Mouse (Mus musculus): ENCODE measurements at regions not wholly inside any gene's neighbourhood (a gene's known extent, or its start where the extent isn't known, plus 50 kb on each side); places are given as distances from the start of the nearest gene placed in this dataset.

GRCm38 (mm10) chr3:34173416-34174097 is 92.4 kb upstream of the Dnajc19 start:
- Histone ChIP-seq H3K36me3 (ENCODE audit: control insufficient read depth, insufficient read depth, low read length) (no peaks in the 10 kb centered on the region), H3K27ac (ENCODE audit: insufficient read depth, low read depth, low read length) (no peak overlapping the region), H3K4me3 (ENCODE audit: insufficient read depth, low read depth, low read length) (no peak overlapping the region), H3K4me1 (ENCODE audit: control insufficient read depth, insufficient read depth, low read length) (no peaks in the 10 kb centered on the region), H3K27me3 (replicated peaks; ENCODE audit: control insufficient read depth, insufficient read depth, low read length) (no peaks in the 10 kb centered on the region)
- 86% methylated on average over 6 of the region's 6 CpGs for WGBS
- no peak for DNase-seq
- TF ChIP-seq CTCF (conservative IDR thresholded peaks at IDR 0.05; ENCODE audit: insufficient read depth, insufficient read length, low read depth, low read length), result no peak
- no peak for TF ChIP-seq POLR2A (IDR thresholded peaks at IDR 0.05; ENCODE audit: low read depth, low read length)

GRCm38 (mm10) chr3:34172899-34173298 is 91.8 kb upstream of the Dnajc19 start:
- no peak overlapping the region for H3K27ac ChIP-seq (ENCODE audit: insufficient read depth, low read depth, low read length)
- no peak overlapping the region for H3K4me3 ChIP-seq (ENCODE audit: insufficient read depth, low read depth, low read length)
- 75% methylated on average over 4 of the region's 4 CpGs for WGBS
- no peak for TF ChIP-seq POLR2A (IDR thresholded peaks at IDR 0.05; ENCODE audit: low read depth, low read length)
- TF ChIP-seq CTCF (conservative IDR thresholded peaks at IDR 0.05; ENCODE audit: insufficient read depth, insufficient read length, low read depth, low read length), result no peak
- no peaks in the 10 kb centered on the region for H3K36me3 ChIP-seq (ENCODE audit: control insufficient read depth, insufficient read depth, low read length)
- no peaks in the 10 kb centered on the region for H3K4me1 ChIP-seq (ENCODE audit: control insufficient read depth, insufficient read depth, low read length)
- H3K27me3 ChIP-seq (replicated peaks; ENCODE audit: control insufficient read depth, insufficient read depth, low read length), result no peaks in the 10 kb centered on the region
- no peak for DNase-seq

- 38% methylated on average over 6 of the region's 6 CpGs for WGBS
- no peak for DNase-seq
- no peak overlapping the region for H3K27ac ChIP-seq (ENCODE audit: insufficient read depth, low read depth, low read length)
- no peak for TF ChIP-seq CTCF (conservative IDR thresholded peaks at IDR 0.05; ENCODE audit: insufficient read depth, insufficient read length, low read depth, low read length)
- TF ChIP-seq POLR2A (IDR thresholded peaks at IDR 0.05; ENCODE audit: low read depth, low read length), result no peak
- H3K36me3 ChIP-seq (ENCODE audit: control insufficient read depth, insufficient read depth, low read length), result no peaks in the 10 kb centered on the region
- H3K4me1 ChIP-seq (ENCODE audit: control insufficient read depth, insufficient read depth, low read length), result no peaks in the 10 kb centered on the region
- no peaks in the 10 kb centered on the region for H3K27me3 ChIP-seq (replicated peaks; ENCODE audit: control insufficient read depth, insufficient read depth, low read length)
- H3K4me3 ChIP-seq (ENCODE audit: insufficient read depth, low read depth, low read length), result no peak overlapping the region
Measured at GRCm38 (mm10) chr3:34171893-34172292, 90.8 kb upstream of the Dnajc19 start.

- Histone ChIP-seq H3K36me3 (ENCODE audit: control insufficient read depth, insufficient read depth, low read length) (no peaks in the 10 kb centered on the region), H3K27me3 (replicated peaks; ENCODE audit: control insufficient read depth, insufficient read depth, low read length) (no peaks in the 10 kb centered on the region), H3K27ac (ENCODE audit: insufficient read depth, low read depth, low read length) (no peak overlapping the region), H3K4me3 (ENCODE audit: insufficient read depth, low read depth, low read length) (no peak overlapping the region), H3K4me1 (ENCODE audit: control insufficient read depth, insufficient read depth, low read length) (no peaks in the 10 kb centered on the region)
- WGBS, result 51% methylated on average over 1 of the region's 1 CpGs
- no peak for TF ChIP-seq POLR2A (IDR thresholded peaks at IDR 0.05; ENCODE audit: low read depth, low read length)
- no peak for TF ChIP-seq CTCF (conservative IDR thresholded peaks at IDR 0.05; ENCODE audit: insufficient read depth, insufficient read length, low read depth, low read length)
- DNase-seq, result no peak
Measured at GRCm38 (mm10) chr3:34168087-34168486, 87.0 kb upstream of the Dnajc19 start.

- no peak for TF ChIP-seq POLR2A (IDR thresholded peaks at IDR 0.05; ENCODE audit: low read depth, low read length)
- TF ChIP-seq CTCF (conservative IDR thresholded peaks at IDR 0.05; ENCODE audit: insufficient read depth, insufficient read length, low read depth, low read length), result 0 out of 2 replicates have a peak, but pooled peaks have one; percentile 5
- 56% methylated on average over 2 of the region's 2 CpGs for WGBS
- Histone ChIP-seq H3K4me3 (ENCODE audit: insufficient read depth, low read depth, low read length) (no peak overlapping the region), H3K27ac (ENCODE audit: insufficient read depth, low read depth, low read length) (no peak overlapping the region), H3K4me1 (ENCODE audit: control insufficient read depth, insufficient read depth, low read length) (no peaks in the 10 kb centered on the region), H3K36me3 (ENCODE audit: control insufficient read depth, insufficient read depth, low read length) (no peaks in the 10 kb centered on the region), H3K27me3 (replicated peaks; ENCODE audit: control insufficient read depth, insufficient read depth, low read length) (no peaks in the 10 kb centered on the region)
- DNase-seq, result peak; percentile 35
Measured at GRCm38 (mm10) chr3:34150036-34150435, 68.9 kb upstream of the Dnajc19 start.

- Histone ChIP-seq H3K27me3 (replicated peaks; ENCODE audit: control insufficient read depth, insufficient read depth, low read length) (no peaks in the 10 kb centered on the region), H3K4me1 (ENCODE audit: control insufficient read depth, insufficient read depth, low read length) (no peaks in the 10 kb centered on the region), H3K36me3 (ENCODE audit: control insufficient read depth, insufficient read depth, low read length) (no peaks in the 10 kb centered on the region), H3K27ac (ENCODE audit: insufficient read depth, low read depth, low read length) (no peak overlapping the region), H3K4me3 (ENCODE audit: insufficient read depth, low read depth, low read length) (no peak overlapping the region)
- 64% methylated on average over 2 of the region's 2 CpGs for WGBS
- TF ChIP-seq CTCF (conservative IDR thresholded peaks at IDR 0.05; ENCODE audit: insufficient read depth, insufficient read length, low read depth, low read length) (no peak), POLR2A (IDR thresholded peaks at IDR 0.05; ENCODE audit: low read depth, low read length) (no peak)
- DNase-seq, result no peak
Measured at GRCm38 (mm10) chr3:34143652-34144051, 62.5 kb upstream of the Dnajc19 start.

- TF ChIP-seq CTCF (conservative IDR thresholded peaks at IDR 0.05; ENCODE audit: insufficient read depth, insufficient read length, low read depth, low read length) (no peak), POLR2A (IDR thresholded peaks at IDR 0.05; ENCODE audit: low read depth, low read length) (no peak)
- 77% methylated on average over 9 of the region's 9 CpGs for WGBS
- Histone ChIP-seq H3K27ac (ENCODE audit: insufficient read depth, low read depth, low read length) (no peak overlapping the region), H3K4me1 (ENCODE audit: control insufficient read depth, insufficient read depth, low read length) (no peaks in the 10 kb centered on the region), H3K4me3 (ENCODE audit: insufficient read depth, low read depth, low read length) (no peak overlapping the region), H3K27me3 (replicated peaks; ENCODE audit: control insufficient read depth, insufficient read depth, low read length) (no peaks in the 10 kb centered on the region), H3K36me3 (ENCODE audit: control insufficient read depth, insufficient read depth, low read length) (no peaks in the 10 kb centered on the region)
- no peak for DNase-seq
Measured at GRCm38 (mm10) chr3:34139227-34139626, 58.1 kb upstream of the Dnajc19 start.
